Mouse (Mus musculus) embryonic fibroblast, embryonic 13.5 days (primary cell): ENCODE measurements around the gene Fbh1.

ENCODE experiments used
- CTCF ChIP-seq: IDR thresholded peaks from 2 replicates; pipeline ENCODE4 v1.5.1; 2011; ENCODE audit warnings: mild to moderate bottlenecking, control low read depth, low read length, moderate library complexity, borderline replicate concordance; ENCODE audit not compliant: insufficient read depth
- POLR2A ChIP-seq: IDR thresholded peaks from 2 replicates; pipeline ENCODE4 v1.6.1; 2011; ENCODE audit warnings: low read depth, mild to moderate bottlenecking, control low read depth, low read length, moderate library complexity

- TF ChIP-seq CTCF, result no peak
- TF ChIP-seq POLR2A, result no peak
Measured at GRCm38 (mm10) chr2:11708538-11708937, 68.8 kb downstream of the Fbh1 start.
